Mouse (Mus musculus): ENCODE results near the gene Pdcd7. TPM values are rescaled to one million over a fixed set of nuclear protein-coding genes. Genes with fewer than 3 reads are reported as not detected.

Gene Pdcd7
- polyA plus RNA-seq, 1 experiment: 31.1 TPM

- Histone ChIP-seq H3K4me3 (ENCODE audit: low read depth, low read length) (no peak overlapping the region), H3K4me1 (ENCODE audit: control insufficient read depth, insufficient read depth, low read length) (no peaks in the 10 kb centered on the region), H3K9me3 (replicated peaks; ENCODE audit: control insufficient read depth, insufficient read depth, low read length, poor library complexity, severe bottlenecking) (no peaks in the 10 kb centered on the region), H3K9ac (ENCODE audit: low read depth, poor library complexity, severe bottlenecking) (no peak overlapping the region), H3K27me3 (ENCODE audit: control insufficient read depth, insufficient read depth, low read length, poor library complexity, severe bottlenecking) (no peaks in the 10 kb centered on the region), H3K27ac (ENCODE audit: insufficient read depth, low read length) (no peak overlapping the region), H3K36me3 (ENCODE audit: control insufficient read depth, insufficient read depth, low read length, poor library complexity, severe bottlenecking) (peaks cover 26% of the 10 kb centered on the region)
- TF ChIP-seq EP300 (IDR thresholded peaks at IDR 0.05; ENCODE audit: insufficient read depth, low read depth, low read length) (no peak), POLR2A (IDR thresholded peaks at IDR 0.05; ENCODE audit: insufficient read depth, low read length) (no peak), CTCF (IDR thresholded peaks at IDR 0.05; ENCODE audit: low read depth, low read length) (no peak)
Measured at GRCm38 (mm10) chr9:65304300-65304699, 41.6 kb upstream of the Pdcd7 start.

- H3K9ac ChIP-seq (ENCODE audit: low read depth, poor library complexity, severe bottlenecking): no peak overlapping the region
- no peaks in the 10 kb centered on the region for H3K9me3 ChIP-seq (replicated peaks; ENCODE audit: control insufficient read depth, insufficient read depth, low read length, poor library complexity, severe bottlenecking)
- H3K4me1 ChIP-seq (ENCODE audit: control insufficient read depth, insufficient read depth, low read length): no peaks in the 10 kb centered on the region
- H3K27me3 ChIP-seq (ENCODE audit: control insufficient read depth, insufficient read depth, low read length, poor library complexity, severe bottlenecking): no peaks in the 10 kb centered on the region
- H3K36me3 ChIP-seq (ENCODE audit: control insufficient read depth, insufficient read depth, low read length, poor library complexity, severe bottlenecking): peaks cover 22% of the 10 kb centered on the region
- no peak for TF ChIP-seq EP300 (IDR thresholded peaks at IDR 0.05; ENCODE audit: insufficient read depth, low read depth, low read length)
- no peak for TF ChIP-seq POLR2A (IDR thresholded peaks at IDR 0.05; ENCODE audit: insufficient read depth, low read length)
- no peak for TF ChIP-seq CTCF (IDR thresholded peaks at IDR 0.05; ENCODE audit: low read depth, low read length)
- H3K27ac ChIP-seq (ENCODE audit: insufficient read depth, low read length): no peak overlapping the region
- H3K4me3 ChIP-seq (ENCODE audit: low read depth, low read length): no peak overlapping the region
Measured at GRCm38 (mm10) chr9:65306672-65307071, 39.2 kb upstream of the Pdcd7 start.

- H3K9ac ChIP-seq (ENCODE audit: low read depth, poor library complexity, severe bottlenecking): no peak overlapping the region
- no peaks in the 10 kb centered on the region for H3K4me1 ChIP-seq (ENCODE audit: control insufficient read depth, insufficient read depth, low read length)
- no peak overlapping the region for H3K4me3 ChIP-seq (ENCODE audit: low read depth, low read length)
- H3K27me3 ChIP-seq (ENCODE audit: control insufficient read depth, insufficient read depth, low read length, poor library complexity, severe bottlenecking): no peaks in the 10 kb centered on the region
- no peaks in the 10 kb centered on the region for H3K9me3 ChIP-seq (replicated peaks; ENCODE audit: control insufficient read depth, insufficient read depth, low read length, poor library complexity, severe bottlenecking)
- no peak overlapping the region for H3K27ac ChIP-seq (ENCODE audit: insufficient read depth, low read length)
- no peak for TF ChIP-seq POLR2A (IDR thresholded peaks at IDR 0.05; ENCODE audit: insufficient read depth, low read length)
- TF ChIP-seq CTCF (IDR thresholded peaks at IDR 0.05; ENCODE audit: low read depth, low read length): no peak
- TF ChIP-seq EP300 (IDR thresholded peaks at IDR 0.05; ENCODE audit: insufficient read depth, low read depth, low read length): no peak
- H3K36me3 ChIP-seq (ENCODE audit: control insufficient read depth, insufficient read depth, low read length, poor library complexity, severe bottlenecking): peaks cover 18% of the 10 kb centered on the region
Measured at GRCm38 (mm10) chr9:65308011-65308410, 37.9 kb upstream of the Pdcd7 start.

DNA sequence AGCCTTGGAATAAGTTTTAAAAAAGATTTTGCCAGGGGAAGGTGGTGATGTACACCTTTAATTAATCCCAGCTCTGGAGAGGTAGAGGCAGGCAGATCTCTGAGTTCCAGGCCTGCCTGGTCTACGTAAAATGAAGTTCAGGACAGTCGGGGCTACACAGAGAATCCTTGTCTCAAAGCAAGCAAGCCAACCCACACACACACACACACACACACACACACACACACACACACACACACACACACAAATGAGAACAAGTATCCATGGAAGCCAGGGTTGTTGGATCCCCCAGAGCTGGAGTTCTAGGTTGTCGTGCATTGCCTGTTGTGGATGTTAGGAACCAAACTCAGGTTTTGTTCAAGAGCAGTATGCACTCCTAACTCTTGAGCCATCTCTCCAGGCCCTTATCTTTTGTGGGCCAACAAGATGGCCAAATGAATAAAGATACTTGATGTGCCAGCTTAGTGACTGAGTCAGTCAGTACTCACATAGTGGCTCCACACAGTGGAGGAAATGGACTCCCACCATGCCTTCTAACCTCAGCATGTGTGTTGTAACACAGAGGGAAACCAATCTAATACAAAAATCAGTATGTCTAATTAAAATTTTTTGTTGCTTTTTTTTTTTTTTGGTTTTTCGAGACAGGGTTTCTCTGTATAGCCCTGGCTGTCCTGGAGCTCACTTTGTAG, 33.1 kb upstream of the Pdcd7 start:
- no peak overlapping the region for H3K27ac ChIP-seq (ENCODE audit: insufficient read depth, low read length)
- TF ChIP-seq EP300 (IDR thresholded peaks at IDR 0.05; ENCODE audit: insufficient read depth, low read depth, low read length): no peak
- no peak for TF ChIP-seq POLR2A (IDR thresholded peaks at IDR 0.05; ENCODE audit: insufficient read depth, low read length)
- no peak for TF ChIP-seq CTCF (IDR thresholded peaks at IDR 0.05; ENCODE audit: low read depth, low read length)
- peaks cover 17% of the 10 kb centered on the region for H3K36me3 ChIP-seq (ENCODE audit: control insufficient read depth, insufficient read depth, low read length, poor library complexity, severe bottlenecking)

DNA sequence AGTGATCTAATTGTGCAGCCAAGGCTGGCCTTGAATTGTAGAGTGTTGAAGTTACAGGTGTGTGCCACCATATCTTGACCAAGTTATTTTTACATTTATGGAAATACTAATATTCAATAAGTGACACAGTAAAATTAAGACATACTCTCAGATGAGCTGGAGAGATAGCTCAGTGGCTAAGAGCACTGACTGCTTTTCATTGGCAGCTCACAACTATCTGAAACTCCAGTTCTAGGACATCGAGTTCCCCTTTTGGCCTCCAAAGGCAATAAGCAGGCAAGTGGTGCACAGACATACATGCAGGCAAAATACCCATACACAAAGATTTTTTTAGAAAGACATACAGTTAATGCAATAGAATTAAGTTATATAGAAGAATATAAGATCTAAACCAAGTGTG, 32.1 kb upstream of the Pdcd7 start:
- Histone ChIP-seq H3K9ac (ENCODE audit: low read depth, poor library complexity, severe bottlenecking) (no peak overlapping the region), H3K4me1 (ENCODE audit: control insufficient read depth, insufficient read depth, low read length) (no peaks in the 10 kb centered on the region), H3K27me3 (ENCODE audit: control insufficient read depth, insufficient read depth, low read length, poor library complexity, severe bottlenecking) (no peaks in the 10 kb centered on the region), H3K36me3 (ENCODE audit: control insufficient read depth, insufficient read depth, low read length, poor library complexity, severe bottlenecking) (peaks cover 12% of the 10 kb centered on the region), H3K9me3 (replicated peaks; ENCODE audit: control insufficient read depth, insufficient read depth, low read length, poor library complexity, severe bottlenecking) (no peaks in the 10 kb centered on the region), H3K27ac (ENCODE audit: insufficient read depth, low read length) (no peak overlapping the region), H3K4me3 (ENCODE audit: low read depth, low read length) (no peak overlapping the region)
- TF ChIP-seq POLR2A (IDR thresholded peaks at IDR 0.05; ENCODE audit: insufficient read depth, low read length) (no peak), EP300 (IDR thresholded peaks at IDR 0.05; ENCODE audit: insufficient read depth, low read depth, low read length) (no peak), CTCF (IDR thresholded peaks at IDR 0.05; ENCODE audit: low read depth, low read length) (no peak)

More for the DNA sequence above, 33.1 kb upstream of the Pdcd7 start:
- Histone ChIP-seq H3K9me3 (replicated peaks; ENCODE audit: control insufficient read depth, insufficient read depth, low read length, poor library complexity, severe bottlenecking) (no peaks in the 10 kb centered on the region), H3K4me3 (ENCODE audit: low read depth, low read length) (no peak overlapping the region), H3K27me3 (ENCODE audit: control insufficient read depth, insufficient read depth, low read length, poor library complexity, severe bottlenecking) (no peaks in the 10 kb centered on the region), H3K9ac (ENCODE audit: low read depth, poor library complexity, severe bottlenecking) (no peak overlapping the region), H3K4me1 (ENCODE audit: control insufficient read depth, insufficient read depth, low read length) (no peaks in the 10 kb centered on the region)

DNA sequence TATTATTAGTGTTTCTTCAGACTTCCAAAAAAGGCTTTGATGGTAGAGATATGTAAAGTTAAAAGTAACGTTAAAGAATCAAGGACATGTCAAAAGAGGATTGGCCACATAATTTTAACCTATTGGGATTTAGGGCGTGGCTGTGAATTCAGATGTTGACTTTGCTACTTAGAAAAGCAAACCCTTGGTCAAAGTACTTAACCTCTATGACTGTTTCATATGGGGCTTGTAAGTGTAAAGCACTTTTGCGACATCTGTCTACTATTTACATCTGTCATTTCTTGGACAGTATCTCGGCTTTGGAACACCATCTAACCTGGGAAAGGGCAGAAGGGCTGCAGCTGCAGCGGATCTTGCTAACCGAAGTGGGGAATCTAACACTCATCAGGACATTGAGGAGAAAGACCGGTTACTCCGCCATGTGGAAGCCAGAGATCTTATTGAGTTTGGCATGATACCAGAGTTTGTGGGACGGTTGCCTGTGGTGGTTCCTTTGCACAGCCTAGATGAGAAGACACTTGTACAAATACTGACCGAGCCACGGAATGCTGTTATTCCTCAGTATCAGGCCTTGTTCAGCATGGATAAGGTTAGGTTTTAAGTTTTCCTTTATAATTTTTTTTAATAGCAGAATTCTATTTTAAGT, 23.5 kb upstream of the Pdcd7 start:
- Histone ChIP-seq H3K4me1 (ENCODE audit: control insufficient read depth, insufficient read depth, low read length) (no peaks in the 10 kb centered on the region), H3K36me3 (ENCODE audit: control insufficient read depth, insufficient read depth, low read length, poor library complexity, severe bottlenecking) (peaks cover 16% of the 10 kb centered on the region), H3K27me3 (ENCODE audit: control insufficient read depth, insufficient read depth, low read length, poor library complexity, severe bottlenecking) (no peaks in the 10 kb centered on the region), H3K9ac (ENCODE audit: low read depth, poor library complexity, severe bottlenecking) (no peak overlapping the region), H3K27ac (ENCODE audit: insufficient read depth, low read length) (no peak overlapping the region), H3K4me3 (ENCODE audit: low read depth, low read length) (no peak overlapping the region), H3K9me3 (replicated peaks; ENCODE audit: control insufficient read depth, insufficient read depth, low read length, poor library complexity, severe bottlenecking) (no peaks in the 10 kb centered on the region)
- TF ChIP-seq EP300 (IDR thresholded peaks at IDR 0.05; ENCODE audit: insufficient read depth, low read depth, low read length) (no peak), POLR2A (IDR thresholded peaks at IDR 0.05; ENCODE audit: insufficient read depth, low read length) (no peak), CTCF (IDR thresholded peaks at IDR 0.05; ENCODE audit: low read depth, low read length) (no peak)

All from ES-Bruce4 (cell line).